Mouse (Mus musculus): ENCODE measurements around the gene Rpap3.
"Not testable (repeated sequence)": the region's sequence is repeated elsewhere in the genome, so short reads cannot be mapped to it uniquely, and the experiment has no call there.

Rpap3 gene

DNA sequence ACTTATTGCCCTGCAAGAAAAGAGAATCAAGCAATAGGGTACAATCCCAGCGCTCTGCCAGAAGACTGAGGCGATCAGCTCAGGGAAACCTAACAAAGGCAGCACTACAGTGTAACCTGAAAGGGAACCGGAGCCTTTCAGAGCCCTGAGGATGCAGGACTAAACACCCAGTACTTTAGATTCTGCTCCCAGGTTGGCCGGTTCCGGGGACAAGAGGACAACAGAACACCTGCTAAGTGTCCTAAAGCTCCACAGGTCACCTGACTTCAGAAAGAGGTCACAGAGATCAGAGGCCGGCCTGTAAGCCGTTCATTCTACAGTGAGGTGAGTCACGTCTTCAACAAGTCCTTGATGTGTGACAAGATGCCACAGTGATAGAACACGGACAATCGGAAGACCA lies 9.0 kb downstream of the Rpap3 start:
- no peak for DNase-seq (ENCODE audit: low spot score in 2 of 2)

DNA sequence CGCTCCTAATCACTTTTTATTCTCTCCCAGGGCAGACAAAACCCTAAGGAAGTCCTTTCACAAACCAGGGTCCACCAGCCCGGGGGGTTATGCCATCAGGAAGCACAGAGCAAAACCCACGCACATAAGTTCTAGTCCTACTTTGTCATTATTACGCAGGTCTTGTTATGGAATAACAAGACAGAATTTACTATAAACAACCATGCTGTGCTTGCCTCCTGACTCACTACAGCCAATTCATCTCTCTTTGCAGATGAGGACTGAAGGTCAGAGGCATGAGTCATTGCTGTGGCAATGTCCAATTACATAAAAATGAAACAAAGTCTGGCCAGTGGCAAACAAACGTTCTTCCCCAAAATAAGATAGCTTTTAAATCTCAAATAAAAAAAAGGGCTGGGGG lies 12.2 kb downstream of the Rpap3 start:
- no peak for DNase-seq (ENCODE audit: low spot score in 2 of 2)

DNA sequence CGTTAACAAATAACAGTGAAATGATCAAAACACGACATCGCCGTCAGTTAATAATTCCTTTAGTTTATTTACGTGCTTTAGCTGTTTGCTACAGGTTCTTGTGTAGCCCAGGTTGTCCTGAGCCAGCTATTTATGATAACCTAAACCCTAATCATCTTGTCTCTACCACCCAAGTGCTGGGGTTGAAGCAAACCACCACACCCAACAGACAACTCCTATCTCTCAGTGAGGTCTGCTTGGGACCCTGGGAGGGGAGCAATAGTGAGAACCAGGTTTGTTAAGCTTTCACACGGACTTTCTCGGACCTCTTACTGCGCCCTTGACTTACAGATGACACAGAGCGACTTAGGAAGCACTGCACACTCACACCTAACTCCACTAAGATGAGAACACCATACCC lies 21.5 kb downstream of the Rpap3 start:
- DNase-seq (ENCODE audit: low spot score in 2 of 2): no peak

DNA sequence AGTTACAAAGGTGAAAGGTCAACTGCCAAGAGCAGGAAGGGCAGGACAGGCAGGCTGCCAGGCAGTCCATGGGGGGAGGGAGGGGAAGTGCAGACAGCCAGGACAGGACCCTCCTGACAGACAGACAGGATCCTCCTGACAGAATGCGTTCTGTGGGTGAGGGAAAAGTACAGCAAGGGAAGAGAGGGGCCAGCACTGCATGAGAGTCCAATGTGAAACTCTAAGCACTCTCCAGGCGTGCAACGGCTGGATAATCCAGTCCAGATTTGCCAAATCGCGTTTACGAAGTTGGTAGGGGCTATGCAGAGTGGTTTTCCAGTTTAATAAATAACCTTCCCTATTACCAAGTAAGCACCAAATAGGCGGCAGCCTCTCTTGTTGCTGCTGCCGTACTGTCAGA lies 23.6 kb downstream of the Rpap3 start:
- no peak for DNase-seq (ENCODE audit: low spot score in 2 of 2)

DNA sequence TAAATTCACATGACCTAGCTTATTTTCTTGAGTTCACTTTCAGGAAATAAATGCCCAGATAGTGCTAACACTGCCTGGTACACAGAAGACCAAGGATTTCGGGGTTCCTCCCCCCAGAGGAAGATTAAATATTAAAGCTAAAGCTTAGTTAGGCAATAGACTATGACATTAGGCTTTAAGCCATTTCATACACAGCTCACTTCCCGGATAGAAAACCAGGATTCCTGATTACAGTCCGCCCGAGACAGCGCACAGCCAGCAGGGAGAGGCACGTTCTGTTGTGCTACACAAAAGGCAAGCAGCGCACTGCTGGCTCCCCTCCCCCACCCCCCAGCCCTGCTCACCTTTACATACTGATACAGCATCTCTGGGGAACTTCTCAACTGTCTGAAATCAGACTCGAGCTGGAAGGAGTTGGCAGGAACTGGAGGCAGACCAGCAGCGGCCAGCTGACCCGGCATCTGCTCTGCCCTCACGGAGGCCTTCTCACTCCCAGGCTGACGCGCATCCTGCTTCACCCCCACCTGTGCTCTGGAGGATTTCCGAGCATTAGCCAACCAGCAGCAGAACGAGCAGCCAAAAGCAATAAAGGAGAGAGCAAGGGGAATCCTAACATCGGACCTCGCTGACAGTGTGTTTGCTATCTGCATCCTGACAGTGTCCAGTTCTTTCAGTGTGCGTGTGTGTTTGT lies 25.5 kb downstream of the Rpap3 start:
- DNase-seq (ENCODE audit: low spot score in 2 of 2): no peak

DNA sequence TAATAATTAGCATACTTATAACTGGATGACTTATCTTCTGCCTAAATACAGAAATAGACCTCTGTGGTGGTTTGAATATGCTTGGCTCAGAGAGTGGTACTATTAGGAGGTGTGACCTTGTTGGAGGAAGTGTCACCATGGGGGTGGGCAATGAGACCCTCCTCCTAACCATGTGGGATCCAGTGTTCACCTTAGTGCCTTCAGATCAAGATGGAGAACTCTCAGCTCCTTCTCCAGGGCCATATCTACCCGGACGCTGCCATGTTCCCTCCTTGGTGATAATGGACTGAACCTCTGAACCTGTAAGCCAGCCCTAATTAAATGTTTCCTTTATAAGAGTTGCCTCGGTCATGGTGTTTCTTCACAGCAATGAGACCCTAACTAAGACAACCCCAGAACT lies 28.3 kb downstream of the Rpap3 start:
- DNase-seq (ENCODE audit: low spot score in 2 of 2): no peak

DNA sequence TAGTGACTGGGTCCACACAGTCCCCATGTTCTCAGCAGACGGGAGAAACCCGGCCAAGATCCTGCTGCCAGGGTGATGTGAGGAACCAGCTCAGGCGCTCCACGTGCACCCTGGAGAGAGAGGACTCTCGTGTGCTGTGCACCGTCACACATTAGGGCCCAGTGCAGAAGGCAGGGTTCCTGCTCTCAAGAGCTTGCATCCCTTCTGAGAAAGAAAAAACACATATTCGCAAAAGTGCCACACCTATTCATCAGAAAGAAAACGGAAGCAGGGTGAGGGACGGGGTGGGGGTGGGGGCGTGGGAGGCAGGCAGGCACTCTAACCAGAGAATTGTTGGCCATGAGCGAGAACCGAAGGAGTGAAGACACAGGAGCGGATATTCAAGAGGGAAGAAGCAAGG lies 29.7 kb downstream of the Rpap3 start:
- no peak for DNase-seq (ENCODE audit: low spot score in 2 of 2)

DNA sequence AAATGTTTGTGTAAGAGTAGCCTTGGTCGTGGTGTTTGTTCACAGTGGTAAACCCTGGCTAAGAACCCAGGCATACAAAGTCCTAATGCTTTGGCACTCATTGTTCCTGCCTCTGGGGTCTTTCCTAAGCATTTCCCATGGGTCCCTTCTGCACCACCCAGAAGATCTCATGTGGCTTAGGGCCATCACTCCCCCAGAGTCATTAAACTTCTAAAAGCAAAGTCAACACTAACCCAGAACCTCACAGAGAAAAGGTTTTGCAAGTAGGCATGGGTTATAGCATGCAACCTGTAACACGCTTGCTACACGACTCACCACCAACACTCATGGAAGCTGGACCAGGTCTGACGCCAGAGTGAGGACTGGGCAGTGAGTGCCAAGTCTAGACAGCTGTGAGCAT lies 31.2 kb downstream of the Rpap3 start:
- no peak for DNase-seq (ENCODE audit: low spot score in 2 of 2)

DNA sequence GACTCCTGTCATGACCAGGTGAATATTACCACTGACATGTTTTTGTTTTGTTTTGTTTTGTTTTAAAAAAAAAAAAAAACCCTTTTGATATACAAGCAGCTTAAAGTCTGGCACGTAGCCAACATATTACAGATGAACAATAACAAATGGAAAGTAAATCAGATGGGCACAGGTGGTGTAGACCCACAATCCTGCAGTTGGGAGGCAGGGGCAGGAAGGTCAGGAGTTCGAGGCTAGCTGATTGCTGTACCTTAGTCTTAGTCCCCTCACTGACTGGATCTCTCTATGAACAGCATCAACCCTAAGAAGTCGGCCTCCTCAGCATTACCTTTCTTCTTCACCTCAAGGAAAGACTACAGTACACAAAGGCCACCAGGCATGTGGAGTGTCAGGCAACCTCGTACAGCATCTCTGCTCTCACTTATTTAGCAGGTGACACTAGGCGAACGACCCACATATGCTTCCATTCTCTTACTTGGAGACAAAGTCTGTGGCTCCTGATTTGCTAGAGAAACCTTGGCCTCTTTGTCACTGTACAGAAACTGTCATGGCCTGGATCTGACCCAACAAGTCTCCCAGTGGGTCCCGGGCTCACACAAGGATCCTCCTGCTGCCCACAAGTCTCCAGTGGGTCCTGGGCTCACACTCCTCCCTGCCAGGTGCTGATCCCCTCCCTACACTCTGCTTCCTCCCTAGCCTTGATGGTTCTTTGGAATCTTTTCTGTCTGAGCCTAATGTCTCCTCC lies 32.2 kb downstream of the Rpap3 start:
- DNase-seq (ENCODE audit: low spot score in 2 of 2): no peak

DNA sequence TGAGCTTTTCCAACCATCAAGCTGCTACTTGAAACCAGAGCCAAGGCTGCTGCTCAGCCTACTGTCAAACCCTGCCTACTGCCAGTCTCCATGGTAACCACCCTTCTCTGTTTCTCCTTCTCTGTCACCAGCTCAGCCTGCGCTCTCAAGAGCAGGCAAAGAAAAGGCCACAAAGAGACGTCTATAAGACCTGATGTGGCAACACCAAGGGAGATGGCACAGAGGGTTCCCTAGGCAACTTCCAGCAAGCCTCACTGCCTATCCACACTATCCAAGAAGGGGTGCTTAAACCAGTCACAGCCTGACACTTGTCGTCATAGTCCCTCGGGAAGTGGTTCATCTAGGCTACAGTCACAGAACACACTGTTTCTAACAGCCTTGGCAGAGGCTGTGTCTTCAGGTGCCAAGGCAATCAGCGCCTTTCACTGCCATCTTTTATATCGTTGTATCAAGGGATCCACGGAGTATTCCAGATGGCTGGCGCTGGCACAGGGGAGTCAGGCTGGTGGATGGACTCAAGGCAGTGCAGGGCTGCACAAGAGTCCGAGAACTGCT lies 33.3 kb downstream of the Rpap3 start:
- DNase-seq (ENCODE audit: low spot score in 2 of 2): no peak

DNA sequence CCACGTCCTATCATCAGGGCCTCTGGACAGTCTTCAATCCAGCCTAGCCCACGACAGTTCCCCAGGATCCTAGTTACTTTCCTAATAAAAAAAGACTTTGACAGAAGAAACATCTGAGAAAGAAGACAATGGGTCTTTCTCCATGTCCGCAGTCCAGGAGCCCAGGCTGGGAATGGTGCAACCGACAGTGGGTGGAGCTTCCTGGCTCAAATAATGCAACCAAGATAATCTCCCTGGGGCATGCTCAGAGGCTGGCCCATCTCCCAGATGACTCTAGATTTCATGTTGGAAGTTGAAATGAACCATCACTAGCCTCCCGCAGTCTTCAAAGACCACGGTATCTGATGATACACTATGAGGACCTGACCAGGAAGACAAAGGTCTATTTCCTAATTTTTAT lies 35.1 kb downstream of the Rpap3 start:
- DNase-seq (ENCODE audit: low spot score in 2 of 2): peak; percentile 28 to 34

DNA sequence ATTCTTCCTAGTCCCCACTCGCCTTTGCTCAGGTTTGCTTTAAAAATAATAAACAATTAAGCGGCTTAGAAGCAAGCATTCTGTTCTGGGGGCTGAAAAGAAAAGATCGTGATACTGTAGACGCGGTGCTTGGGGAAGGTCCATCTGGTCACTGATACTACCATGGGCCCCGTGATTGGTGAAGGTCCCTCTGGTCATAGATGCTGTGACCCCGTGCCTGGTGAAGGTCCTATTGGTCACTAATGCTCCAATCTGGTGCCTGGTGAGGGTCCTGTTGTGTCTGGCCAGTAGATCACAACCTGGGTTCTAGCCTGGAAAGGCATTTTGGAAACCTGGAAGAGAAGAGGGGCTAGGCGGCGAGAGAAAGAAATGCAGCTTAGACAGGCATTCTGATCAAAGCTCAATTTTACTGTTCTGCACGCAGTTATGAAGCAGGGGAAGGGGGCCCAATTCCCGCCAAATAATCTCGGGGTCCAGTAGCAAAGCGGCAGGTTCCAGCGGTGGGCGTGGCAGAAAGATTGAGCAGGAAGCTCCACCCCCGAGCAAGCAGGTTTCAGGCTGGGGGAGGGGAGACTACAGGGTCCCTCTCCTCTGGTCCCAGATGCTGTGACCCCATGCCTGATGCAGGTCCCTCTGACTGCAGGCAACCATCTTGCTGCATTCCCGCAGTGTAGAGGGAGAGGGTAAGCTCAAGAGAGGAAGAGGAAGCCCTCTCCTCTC lies 37.3 kb downstream of the Rpap3 start:
- not testable (repeated sequence) for DNase-seq (ENCODE audit: low spot score in 2 of 2)

DNA sequence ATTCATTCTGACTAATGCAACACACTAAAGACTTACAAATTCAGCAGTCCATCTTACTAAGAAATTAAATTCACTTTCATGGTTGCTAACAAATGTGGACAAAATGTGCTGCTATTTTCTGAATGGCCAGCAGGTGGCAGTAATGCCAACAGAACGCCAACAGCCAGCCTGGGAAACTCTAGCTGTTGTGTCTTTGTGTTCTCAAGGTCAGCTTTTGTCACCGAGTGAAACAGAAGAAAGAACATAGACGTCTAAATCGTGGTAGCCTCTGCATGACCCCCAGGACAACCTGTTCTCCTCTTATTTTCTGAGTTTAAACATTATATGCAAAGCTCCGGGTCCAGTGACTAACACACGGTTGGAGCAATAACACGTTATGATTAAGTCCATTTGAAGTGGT lies 38.2 kb downstream of the Rpap3 start:
- DNase-seq (ENCODE audit: low spot score in 2 of 2): peak in 1 of 2 experiments; percentile 53

DNA sequence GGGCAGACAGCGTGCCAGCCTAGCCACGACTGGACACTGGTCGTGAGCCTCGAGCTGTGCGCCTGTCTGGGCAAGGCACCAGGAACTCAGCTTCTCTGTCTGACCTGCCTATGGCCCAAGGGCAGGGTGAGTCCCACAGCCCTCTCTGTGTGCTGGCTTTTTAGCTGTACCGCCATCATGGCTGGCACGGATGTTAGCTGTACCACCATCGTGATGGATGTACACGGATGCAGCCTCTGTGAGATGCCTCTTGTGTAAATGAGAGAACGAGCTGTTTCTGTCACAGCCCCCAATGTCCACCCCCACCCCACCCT lies 39.2 kb downstream of the Rpap3 start:
- DNase-seq (ENCODE audit: low spot score in 2 of 2): no peak

DNA sequence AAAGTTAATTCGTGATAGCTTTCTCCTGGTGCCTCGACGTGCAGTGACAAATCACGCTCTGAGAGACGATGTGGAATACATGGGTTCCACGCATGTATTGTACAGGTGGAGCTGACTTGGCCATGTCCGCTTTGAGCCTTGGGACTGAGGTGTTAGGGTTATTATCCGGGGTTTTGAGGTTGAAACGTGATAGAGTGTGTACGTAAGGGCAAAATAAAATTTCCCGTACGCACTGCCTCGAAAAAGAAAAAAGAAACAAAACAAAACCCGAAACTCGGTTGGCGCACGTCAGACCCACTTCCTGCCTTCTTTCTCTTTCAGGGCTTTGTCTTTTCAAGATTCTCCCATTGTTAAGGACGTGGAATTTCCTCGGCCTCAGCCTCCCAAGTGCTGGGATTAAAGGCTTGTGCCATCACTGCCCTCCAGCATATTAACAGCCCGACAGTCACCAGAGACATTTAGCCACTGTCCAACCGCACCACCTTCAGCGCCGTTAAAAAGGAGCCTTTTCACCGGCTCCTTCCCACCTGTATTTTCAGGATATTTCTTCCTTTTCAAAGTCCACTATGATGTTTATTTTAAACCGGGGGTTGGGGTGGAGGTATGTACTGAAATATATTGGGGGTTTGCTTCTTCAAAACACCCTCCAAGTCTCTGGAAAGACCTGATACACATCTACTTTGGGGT lies 39.7 kb downstream of the Rpap3 start:
- DNase-seq (ENCODE audit: low spot score in 2 of 2): no peak

DNA sequence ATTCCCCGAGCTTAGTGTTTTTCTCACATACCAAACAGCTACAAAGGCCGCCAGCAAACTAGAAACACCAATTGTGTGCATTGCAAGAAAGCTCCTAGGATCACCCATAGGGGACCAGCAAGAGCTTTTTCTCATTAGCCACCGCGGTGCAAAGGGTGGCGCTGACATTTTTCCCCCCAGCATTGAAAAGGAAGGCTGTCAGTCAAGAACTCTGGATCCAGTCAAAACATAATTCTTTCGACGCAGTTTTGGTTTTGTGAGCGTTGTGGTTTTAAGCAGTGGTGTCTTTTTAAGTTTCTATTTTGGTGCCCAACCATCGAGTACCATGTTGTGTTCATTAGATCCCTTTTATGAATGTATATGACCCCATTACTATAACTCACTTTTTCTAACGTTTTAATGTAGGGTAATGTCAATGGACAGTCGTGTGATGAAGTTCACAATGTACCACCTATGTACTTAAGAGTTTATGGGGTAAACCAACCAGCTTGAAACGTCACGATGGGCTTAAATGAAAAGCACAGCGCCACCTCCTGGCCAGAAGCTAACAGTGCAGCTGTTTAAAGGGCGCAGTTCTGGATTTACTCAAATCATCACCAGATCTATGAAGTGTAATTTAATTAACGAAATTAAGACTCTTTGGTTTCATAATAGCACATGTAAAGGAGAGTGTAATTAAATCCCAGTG lies 40.5 kb downstream of the Rpap3 start:
- no peak for DNase-seq (ENCODE audit: low spot score in 2 of 2)

DNA sequence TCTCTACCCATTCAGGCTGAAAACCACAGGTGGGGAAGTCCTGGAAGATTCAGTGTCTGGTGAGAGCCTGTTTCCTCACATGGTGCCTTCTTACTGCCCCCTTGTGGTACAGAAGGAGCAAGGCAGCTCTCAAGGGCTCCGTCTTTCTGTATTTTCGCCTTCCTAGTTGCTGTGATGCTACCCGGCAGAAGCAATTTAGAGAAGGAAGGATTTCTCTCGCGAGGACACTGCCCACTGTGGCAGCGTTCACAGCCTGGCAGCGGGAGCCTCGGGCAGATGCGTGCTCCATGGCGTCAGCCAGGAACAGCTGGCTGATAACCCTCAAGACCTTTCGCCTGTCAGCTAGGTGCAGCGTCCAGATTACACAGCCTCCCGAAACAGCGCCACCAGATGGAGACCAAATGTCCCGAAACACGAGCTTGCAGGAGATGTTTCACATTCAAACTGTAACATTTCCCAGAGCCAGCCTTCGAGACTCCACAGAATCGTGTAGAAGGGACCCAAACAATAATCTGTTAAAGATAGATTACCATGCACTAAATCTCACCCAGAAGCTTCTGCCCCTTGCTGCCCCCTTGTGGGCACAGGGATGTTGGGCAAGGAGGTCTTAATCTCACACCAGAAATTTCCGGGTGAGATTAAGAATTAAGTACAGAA lies 41.7 kb downstream of the Rpap3 start:
- DNase-seq (ENCODE audit: low spot score in 2 of 2): peak; percentile 40 to 65

DNA sequence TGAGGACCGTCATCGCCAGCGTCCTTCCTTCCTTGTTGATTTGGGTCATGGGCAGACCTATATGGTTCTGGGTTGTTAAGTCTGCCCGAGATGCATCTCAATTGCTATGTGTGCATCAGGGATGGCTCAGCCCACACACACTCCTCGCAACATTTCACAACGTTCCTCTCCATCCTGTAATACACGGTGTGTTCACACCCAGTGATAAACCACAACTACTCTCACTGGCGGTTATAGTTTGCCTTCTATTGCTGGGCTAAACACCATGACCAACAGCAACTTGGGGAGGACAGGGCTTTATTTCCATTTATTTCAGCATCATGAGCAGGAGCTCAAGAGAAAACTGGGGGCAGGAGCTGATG lies 46.9 kb downstream of the Rpap3 start:
- DNase-seq (ENCODE audit: low spot score in 2 of 2): no peak

DNA sequence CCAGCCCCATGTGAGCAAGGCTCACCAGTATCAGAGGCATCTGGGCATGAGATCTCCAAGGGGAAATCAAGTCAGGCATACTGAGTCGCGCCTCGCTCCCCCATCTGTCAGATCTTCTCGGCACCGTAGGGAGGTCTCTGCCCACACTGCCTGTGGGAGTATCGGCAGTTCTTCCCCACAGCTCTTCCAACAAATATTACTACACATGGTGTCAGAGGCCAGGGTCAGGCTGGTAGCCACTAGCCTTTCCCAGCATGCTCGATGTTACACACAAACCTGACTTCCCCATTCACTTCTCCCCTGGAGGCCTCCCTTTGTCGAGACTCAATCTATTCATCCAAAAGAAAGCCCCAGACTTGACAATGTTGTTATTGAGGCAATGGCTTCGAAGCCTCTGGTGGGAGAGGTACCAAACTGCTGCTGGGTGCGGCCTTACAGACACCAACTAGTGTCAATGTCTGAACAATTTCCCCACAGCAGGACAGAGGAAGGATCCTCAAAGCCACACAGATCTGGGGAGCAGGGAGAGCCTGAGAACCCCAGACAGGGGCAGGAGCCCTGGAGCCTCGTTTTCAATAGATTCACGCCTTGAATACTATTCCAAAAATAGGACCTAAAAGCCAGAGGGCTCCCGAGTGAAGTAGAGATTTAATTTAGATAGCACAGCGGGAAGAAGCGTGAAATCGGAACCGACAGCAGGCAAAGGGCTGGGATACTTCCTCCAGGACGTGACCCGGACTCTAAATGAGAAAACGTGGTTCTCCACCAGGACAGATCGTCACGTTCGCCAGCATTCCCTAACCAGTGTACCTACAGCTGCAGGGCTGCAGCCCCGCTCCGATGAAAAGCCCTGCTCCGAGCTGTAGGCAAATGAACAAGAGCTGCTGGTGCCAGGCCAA lies 47.5 kb downstream of the Rpap3 start:
- DNase-seq (ENCODE audit: low spot score in 2 of 2): no peak

DNA sequence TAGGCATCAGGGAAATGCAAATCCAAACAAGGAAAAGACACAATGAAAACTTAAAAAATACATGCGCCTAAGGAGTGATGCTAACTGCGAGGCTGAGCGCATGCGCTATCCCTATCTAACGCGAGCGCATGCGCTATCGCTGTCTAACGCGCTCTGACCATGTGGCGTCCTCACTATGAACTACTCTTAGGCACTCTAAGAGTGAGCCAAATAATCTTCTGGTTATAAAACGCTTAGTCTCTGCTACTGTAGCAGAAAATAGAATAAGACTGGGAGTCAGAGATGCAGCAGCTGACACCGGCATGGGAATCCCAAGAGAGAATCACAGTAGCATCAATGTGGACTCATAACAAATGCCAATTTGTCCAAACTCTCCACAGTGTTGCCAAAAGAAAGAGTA lies 48.2 kb downstream of the Rpap3 start:
- DNase-seq (ENCODE audit: low spot score in 2 of 2): no peak

Measured in heart, adult 9 months (tissue).